Mouse (Mus musculus) E14TG2a.4 (cell line): ENCODE results near the gene Gper1.

Experiments used
- H3K27me3 ChIP-seq: 2 replicates; pipeline ENCODE4 v1.6.1; 2014; ENCODE audit warnings: low read length, control low read depth; ENCODE audit not compliant: insufficient read depth
- H3K36me3 ChIP-seq: 2 replicates; pipeline ENCODE4 v1.6.1; 2014; ENCODE audit warnings: low read length, control low read depth; ENCODE audit not compliant: insufficient read depth
- H3K4me1 ChIP-seq: replicated peaks from 2 replicates; pipeline ENCODE4 v1.6.1; 2014; ENCODE audit warnings: low read depth, low read length, control low read depth
- H3K4me3 ChIP-seq: replicated peaks from 2 replicates; pipeline ENCODE4 v1.5.1; 2014; ENCODE audit warnings: mild to moderate bottlenecking, low read length
- H3K9me3 ChIP-seq: 2 replicates; pipeline ENCODE4 v1.6.1; 2014; ENCODE audit warnings: low read length, control low read depth
- CTCF ChIP-seq: conservative IDR thresholded peaks from 2 replicates; pipeline ENCODE4 v1.5.1; 2014; ENCODE audit warnings: low read length
- NANOG ChIP-seq: IDR thresholded peaks from 2 replicates; pipeline ENCODE4 v1.6.1; 2014; ENCODE audit warnings: borderline replicate concordance, low read length, mixed read lengths
- POU5F1 ChIP-seq: IDR thresholded peaks from 2 replicates; pipeline ENCODE4 v1.6.1; 2014; ENCODE audit warnings: low read length, borderline replicate concordance

The Gper1 gene

DNA sequence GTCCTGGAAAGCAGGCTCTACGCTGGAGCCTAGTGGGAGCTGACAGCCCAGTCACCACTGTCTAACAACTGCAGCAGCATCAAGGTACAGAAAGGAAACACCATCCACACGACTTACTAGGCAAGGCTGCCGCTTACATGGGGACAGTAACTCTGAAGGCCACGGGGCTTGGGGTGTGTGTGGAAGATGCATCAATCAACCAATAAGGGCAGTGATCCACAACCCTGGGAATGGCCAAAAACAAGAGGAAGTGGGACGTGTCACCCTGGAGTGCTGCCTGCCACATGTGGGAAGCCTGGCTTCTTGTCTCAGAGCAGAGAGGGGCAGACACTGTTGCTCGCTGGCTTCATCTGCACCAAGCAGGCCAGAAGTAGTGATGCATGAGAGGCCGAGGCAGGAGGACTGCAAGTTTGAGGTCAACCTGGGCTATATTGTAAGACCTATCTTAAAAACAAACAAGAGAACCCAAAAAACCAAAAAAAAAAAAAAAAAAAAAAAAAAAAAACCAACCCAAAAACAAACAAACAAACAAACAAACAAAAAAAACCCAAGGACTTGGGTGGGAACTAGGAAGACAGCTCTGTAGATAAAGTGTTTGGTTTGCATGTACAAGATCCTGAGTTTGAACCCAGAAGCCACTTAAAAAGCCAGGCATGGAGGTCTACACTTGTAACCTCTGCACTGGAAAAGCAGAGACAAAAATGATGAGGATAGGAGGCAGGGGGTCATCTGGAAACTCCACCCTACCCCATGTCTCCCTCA, 10.0 kb downstream of the Gper1 start:
- Histone ChIP-seq H3K4me3 (no peak overlapping the region), H3K4me1 (peaks cover 66% of the 10 kb centered on the region), H3K36me3 (peaks cover 44% of the 10 kb centered on the region), H3K27me3 (no peaks in the 10 kb centered on the region), H3K9me3 (no peaks in the 10 kb centered on the region)
- TF ChIP-seq POU5F1, result no peak
- no peak for TF ChIP-seq CTCF

DNA sequence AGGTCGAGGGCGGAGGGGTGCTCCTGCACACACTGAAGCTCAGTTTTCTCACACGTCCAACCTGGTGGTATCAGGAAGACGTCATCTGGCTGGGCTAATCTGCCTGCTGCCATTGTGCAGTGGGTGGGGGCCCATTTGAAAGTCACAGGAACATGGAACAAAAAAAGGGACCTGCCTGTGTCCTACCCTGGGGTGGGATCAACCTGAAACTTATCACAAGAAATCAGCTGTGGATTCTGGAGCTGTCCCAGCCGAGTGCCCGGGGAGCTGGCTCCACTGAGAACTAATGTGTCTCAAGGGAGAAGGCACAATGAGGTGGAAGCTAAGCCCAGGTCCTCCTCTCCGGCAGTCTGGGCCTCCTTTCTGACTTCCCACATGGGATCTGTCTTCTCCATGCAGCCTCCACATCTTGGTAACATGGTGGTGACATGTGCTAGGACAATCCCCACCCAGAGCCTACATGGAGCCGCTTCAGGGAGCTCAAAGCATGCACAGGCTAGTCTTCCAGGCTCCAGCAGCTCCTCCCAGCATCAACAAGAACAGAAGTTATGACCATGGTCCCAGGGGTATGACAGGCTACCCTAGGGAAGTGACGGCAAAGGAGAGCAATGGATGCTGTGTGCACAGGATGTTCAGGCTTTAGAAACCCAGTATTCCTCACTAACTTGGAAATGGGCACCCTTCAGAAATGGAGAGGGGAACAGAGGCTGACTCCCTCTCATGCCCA, 11.1 kb downstream of the Gper1 start:
- H3K4me3 ChIP-seq, result no peak overlapping the region
- H3K27me3 ChIP-seq, result no peaks in the 10 kb centered on the region
- peaks cover 67% of the 10 kb centered on the region for H3K4me1 ChIP-seq
- H3K9me3 ChIP-seq, result no peaks in the 10 kb centered on the region
- no peak for TF ChIP-seq NANOG
- no peak for TF ChIP-seq POU5F1
- TF ChIP-seq CTCF, result no peak
- H3K36me3 ChIP-seq, result peaks cover 44% of the 10 kb centered on the region

DNA sequence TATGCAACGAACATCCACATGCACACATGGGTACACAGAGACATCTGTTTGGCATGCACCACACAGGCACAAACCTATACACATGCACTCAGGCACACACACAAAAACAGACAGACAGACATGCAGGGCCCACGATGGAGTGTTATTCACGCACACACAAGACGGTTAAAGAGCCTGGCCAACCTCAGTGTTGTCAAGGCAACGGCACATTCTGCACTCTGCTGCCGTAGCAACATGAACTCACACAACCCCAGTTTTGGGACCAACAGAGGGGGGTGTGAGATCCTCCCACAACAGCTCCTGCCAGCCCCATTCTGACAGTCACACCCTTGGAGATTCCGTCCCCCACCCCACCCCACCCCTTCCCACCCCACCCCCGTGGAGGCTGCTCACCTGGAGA, 12.0 kb downstream of the Gper1 start:
- no peaks in the 10 kb centered on the region for H3K27me3 ChIP-seq
- TF ChIP-seq NANOG (no peak), POU5F1 (no peak), CTCF (no peak)
- H3K4me1 ChIP-seq, result peaks cover 66% of the 10 kb centered on the region
- H3K36me3 ChIP-seq, result peaks cover 44% of the 10 kb centered on the region
- no peak overlapping the region for H3K4me3 ChIP-seq
- no peaks in the 10 kb centered on the region for H3K9me3 ChIP-seq

DNA sequence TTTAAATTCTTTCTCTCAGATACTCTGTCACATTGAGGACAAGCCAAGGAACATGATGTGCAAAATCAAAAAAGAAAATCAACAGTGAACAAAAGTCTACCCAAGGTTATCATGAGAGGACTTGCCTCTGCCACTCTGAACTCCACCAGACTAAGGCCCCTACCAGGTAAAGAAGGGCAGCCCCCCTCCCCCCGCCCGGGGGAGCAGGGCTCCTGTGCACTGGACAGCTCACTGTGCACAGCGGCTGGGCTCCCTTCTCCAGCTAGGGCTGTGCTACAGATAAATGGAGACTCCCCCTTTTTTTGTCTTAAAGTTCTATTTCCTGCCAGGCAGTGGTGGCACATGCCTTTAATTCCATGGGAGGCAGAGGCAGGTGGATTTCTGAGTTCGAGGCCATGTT, 14.8 kb downstream of the Gper1 start:
- Histone ChIP-seq H3K4me3 (no peak overlapping the region), H3K9me3 (no peaks in the 10 kb centered on the region), H3K27me3 (no peaks in the 10 kb centered on the region), H3K4me1 (peaks cover 56% of the 10 kb centered on the region), H3K36me3 (peaks cover 57% of the 10 kb centered on the region)
- no peak for TF ChIP-seq POU5F1

DNA sequence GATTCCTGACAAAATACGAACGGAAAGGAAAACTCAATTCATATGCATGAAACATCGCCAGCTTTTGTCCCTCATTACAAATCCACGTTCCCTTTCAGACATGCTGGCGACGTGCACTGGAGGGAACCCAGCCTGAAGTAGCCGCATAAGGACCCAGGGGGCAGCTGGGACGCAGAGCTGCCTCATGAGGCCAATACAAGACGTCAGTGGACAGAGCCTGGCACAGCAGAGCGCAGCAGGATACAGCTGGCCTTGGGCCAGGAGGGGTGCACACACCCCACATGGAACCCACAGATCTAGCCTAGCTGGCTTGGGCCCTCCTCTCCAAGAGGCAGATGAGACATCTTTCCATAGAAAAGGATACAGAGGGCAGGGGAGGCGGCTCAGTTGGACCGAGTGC, 15.5 kb downstream of the Gper1 start:
- TF ChIP-seq POU5F1, result no peak
- TF ChIP-seq CTCF, result no peak
- no peak for TF ChIP-seq NANOG
- no peak overlapping the region for H3K4me3 ChIP-seq
- H3K9me3 ChIP-seq, result no peaks in the 10 kb centered on the region
- no peaks in the 10 kb centered on the region for H3K27me3 ChIP-seq
- peaks cover 59% of the 10 kb centered on the region for H3K4me1 ChIP-seq
- peaks cover 59% of the 10 kb centered on the region for H3K36me3 ChIP-seq

DNA sequence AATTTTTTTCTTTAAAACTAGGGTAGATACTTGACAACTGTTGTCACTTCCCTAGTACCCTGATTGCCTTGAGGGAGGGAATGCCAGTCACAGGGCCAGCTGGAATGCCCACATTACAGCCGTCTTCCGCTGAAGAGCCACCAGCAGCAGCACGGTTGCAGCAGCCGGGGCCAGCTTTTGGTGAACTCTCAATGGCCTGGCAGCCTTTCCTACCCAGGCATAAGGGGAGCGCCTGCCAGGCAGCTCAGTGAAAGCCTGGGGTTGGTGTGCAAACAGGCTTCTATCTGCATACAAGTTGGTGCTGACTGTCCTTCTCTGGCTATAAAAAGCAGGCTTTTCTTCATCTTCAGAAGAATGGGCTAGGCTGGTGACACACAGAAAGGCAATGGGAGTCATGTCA, 17.5 kb downstream of the Gper1 start:
- H3K4me1 ChIP-seq, result peaks cover 58% of the 10 kb centered on the region
- TF ChIP-seq CTCF, result no peak
- no peak for TF ChIP-seq NANOG
- TF ChIP-seq POU5F1, result no peak
- no peak overlapping the region for H3K4me3 ChIP-seq
- H3K36me3 ChIP-seq, result peaks cover 48% of the 10 kb centered on the region
- H3K9me3 ChIP-seq, result no peaks in the 10 kb centered on the region
- H3K27me3 ChIP-seq, result no peaks in the 10 kb centered on the region

DNA sequence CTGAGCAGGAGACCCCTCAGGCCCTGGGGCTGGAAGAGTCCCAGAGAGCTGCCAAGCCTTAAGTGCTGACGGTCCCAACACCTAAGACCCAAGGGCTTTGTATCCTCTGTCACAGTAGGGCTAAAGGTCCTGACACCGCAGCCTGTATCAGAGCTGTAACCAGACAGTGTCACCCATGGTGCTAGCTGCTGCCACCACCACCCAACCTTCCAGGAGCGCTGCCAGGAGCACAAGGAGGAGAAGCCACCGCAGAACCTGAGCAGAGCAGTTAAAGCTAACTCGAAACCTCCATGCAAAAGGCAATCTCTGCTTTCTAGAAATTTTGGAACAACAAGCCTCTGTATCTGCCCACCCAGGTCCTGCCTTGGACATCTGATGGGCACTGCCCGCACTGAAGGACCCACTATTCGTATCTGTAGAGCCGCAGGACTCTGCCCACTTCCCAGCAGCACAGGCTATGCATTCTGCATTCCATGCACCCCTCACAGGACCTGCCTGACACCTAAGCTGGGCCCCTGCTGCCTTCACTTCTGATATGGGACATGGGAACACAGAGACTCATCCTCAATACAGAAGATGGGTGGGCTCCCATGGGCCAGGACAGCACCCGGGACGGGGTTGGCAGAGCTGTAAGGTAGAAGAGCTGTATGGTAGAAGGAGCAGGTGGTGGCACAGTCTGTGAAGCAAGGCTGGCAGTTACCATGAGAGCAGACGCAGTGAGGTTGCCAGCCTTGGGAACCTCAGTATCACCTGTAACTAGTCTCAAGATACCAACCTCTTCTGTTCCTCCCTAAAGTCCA, 18.2 kb downstream of the Gper1 start:
- Histone ChIP-seq H3K9me3 (no peaks in the 10 kb centered on the region), H3K36me3 (peaks cover 46% of the 10 kb centered on the region)
- TF ChIP-seq CTCF (no peak), POU5F1 (no peak), NANOG (no peak)

DNA sequence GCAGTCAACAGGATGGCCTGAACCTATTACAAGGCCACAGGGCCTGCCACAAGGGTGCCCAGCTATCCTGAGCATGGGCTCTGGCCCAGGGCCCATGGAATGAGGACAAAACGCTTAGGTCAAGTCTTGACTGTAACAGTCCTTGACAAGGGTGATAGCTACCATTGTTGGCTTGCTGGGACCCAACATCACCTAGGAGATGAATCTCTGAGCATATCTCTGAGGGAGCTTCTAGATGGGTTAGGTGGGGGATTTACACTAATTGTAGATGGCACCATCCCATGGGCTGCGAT, 18.7 kb downstream of the Gper1 start:
- Histone ChIP-seq H3K9me3 (no peaks in the 10 kb centered on the region), H3K4me1 (peaks cover 58% of the 10 kb centered on the region), H3K36me3 (peaks cover 47% of the 10 kb centered on the region), H3K4me3 (no peak overlapping the region), H3K27me3 (no peaks in the 10 kb centered on the region)
- no peak for TF ChIP-seq POU5F1
- TF ChIP-seq CTCF, result no peak
- no peak for TF ChIP-seq NANOG

More for the DNA sequence above, 18.2 kb downstream of the Gper1 start:
- no peaks in the 10 kb centered on the region for H3K27me3 ChIP-seq
- H3K4me3 ChIP-seq, result no peak overlapping the region
- peaks cover 58% of the 10 kb centered on the region for H3K4me1 ChIP-seq
